Mouse (Mus musculus) left cerebral cortex, postnatal 25 days (tissue): ENCODE data around the gene Gm37240. TPM values are rescaled to one million over a fixed set of nuclear protein-coding genes. Genes with fewer than 3 reads are reported as not detected.

Source experiments
- DNase-seq, 2 experiments: peaks; one replicate each; pipeline ENCODE4 v3.0.0; 2022; ENCODE audit warnings: low spot score in 2 of 2, mixed read lengths in 1 of 2
- intact Hi-C: fragments of 180-260 bp; cut with DNase I; formaldehyde crosslinking; loops from one replicate; pipeline ENCODE4 v1.15.1; 2025
- total RNA-seq, 2 experiments: library from RNA; stranded (reverse); gene quantifications; 2 replicates each; pipeline ENCODE4 v1.2.3; 2021

The Gm37240 gene
- total RNA-seq, 2 experiments from 2014 or later = 0.69 to 2.2 TPM

DNA sequence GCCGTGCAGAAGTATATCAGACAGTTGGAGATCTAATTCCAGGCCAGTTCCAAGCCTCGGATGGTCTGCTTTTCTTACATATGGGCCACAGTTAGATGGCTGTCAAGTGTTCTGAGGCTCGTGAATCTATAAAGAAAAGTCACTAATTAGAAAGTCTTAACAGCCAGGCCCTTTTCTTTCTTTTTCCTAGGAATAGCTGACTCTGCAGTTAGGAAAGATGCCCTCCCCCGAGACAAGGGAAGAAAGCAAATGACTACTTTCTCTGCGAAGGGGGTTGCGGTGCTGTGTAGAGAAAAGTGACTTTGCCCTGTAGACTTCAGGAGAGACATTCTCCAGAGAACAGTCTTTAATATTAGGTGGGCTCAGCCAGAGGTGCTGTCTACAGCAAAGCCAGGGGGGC lies 399.9 kb downstream of the Gm37240 start:
- intact Hi-C loops = no loop called here
- no peak for DNase-seq

DNA sequence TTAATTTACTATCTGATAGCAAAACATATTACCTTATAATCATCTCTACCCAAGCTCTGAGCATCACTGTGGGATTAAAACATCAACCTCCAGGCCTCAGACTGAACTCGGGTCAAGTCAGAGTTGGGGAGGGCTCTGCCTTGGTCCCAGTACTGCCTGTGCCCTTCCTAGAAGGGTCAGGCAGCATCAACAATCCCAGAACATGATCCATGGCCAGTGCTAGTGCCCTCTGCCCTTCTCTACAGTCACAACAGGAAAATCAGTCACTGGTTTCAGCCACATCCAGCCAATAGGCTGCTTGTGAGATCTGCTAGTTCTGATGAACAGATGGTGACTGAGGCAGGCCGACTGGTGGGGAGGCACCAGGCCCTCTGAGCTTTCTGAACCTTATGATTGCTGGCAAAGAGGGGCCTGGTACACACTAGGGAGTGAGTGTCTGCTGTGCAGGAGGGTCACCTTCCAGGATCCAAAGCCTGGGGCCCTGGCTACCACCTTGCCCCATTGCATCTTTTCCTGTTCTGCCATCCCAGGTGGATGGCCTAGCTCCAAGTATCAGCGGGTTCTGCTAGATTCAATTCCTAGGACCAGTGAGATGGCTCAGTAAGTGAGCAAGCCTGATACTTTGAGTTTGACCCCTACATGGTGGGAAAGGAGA lies 401.7 kb downstream of the Gm37240 start:
- intact Hi-C loops = no loop called here
- no peak for DNase-seq

DNA sequence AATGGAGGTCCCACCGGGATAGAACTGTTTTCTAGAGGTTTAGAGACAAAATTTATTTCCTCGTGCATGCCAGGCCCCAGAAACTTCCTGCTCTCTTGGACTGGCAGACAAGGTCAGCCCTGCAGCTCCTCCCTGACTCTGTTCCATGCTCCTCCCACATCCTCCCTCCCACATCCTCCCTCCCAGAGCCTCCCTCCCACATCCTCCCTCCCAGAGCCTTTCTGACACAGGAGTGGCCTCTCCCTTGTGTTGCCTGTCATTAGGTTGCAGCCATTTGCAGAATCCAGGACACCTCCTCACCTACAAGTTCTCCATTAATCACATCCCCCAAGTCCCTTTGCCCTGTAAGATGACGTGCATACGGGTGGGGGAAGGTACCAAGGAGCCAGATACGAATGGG lies 404.7 kb downstream of the Gm37240 start:
- DNase-seq = no peak

GRCm38 (mm10) chr3:85480638-85481037 lies 406.7 kb downstream of the Gm37240 start:
- intact Hi-C loops = no loop called here
- DNase-seq = no peak

More for the DNA sequence above, 404.7 kb downstream of the Gm37240 start:
- intact Hi-C loops = no loop called here

GRCm38 (mm10) chr3:85478731-85479130 lies 408.6 kb downstream of the Gm37240 start:
- intact Hi-C loops = no loop called here
- DNase-seq = no peak

DNA sequence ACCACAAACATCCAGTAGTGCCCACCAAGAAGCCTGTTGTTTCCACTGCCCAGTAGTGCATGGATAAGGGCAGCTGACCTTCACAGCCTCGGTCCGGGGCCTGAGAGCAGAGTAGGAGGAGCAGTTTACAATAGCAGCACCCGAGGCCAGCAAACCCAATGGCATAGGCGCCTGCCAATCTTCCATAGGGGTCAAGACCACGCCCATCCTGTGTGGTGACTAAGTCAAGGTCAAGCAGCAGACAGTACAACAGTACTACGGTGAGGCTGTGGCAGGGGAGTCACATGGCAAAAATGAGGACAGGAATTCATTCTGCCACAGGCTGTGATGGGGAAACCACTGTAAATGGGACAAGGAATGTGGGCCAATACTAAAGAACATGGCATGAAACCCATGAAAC lies 417.6 kb downstream of the Gm37240 start:
- intact Hi-C loops = no loop called here

GRCm38 (mm10) chr3:85468995-85469394 lies 418.3 kb downstream of the Gm37240 start:
- intact Hi-C loops = no loop called here

More for the DNA sequence above, 417.6 kb downstream of the Gm37240 start:
- DNase-seq = no peak

GRCm38 (mm10) chr3:85465283-85466025 lies 421.9 kb downstream of the Gm37240 start:
- intact Hi-C loops = loop anchor here (1.0 to 2.0 kb wide), 5 partner anchors 25 to 155 kb away; no protein-coding TSS in a partner anchor
- DNase-seq = peak; percentile 88 to 98

More at GRCm38 (mm10) chr3:85468995-85469394, 418.3 kb downstream of the Gm37240 start:
- DNase-seq = no peak

- intact Hi-C loops = no loop called here
- no peak for DNase-seq
Observed at GRCm38 (mm10) chr3:85460021-85460420, 427.3 kb downstream of the Gm37240 start.

DNA sequence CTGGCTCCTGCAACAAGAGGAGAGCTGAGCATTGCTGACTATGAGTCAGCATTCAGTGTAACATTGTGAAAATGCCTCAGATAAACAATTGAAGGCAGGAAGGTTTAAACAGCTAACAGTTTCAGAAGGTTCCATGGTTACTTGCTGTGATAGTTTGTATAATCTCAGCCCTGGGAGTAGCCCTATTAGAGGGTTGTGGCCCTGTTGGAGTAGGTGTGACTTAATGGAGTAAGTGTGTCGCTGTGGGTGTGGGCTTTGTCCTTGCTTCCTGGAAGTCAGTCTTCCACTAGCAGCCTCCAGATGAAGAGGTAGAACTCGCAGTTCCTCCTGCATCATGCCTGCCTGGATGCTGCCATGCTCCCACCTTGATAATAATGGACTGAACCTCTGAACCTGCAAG lies 430.3 kb downstream of the Gm37240 start:
- intact Hi-C loops = no loop called here
- no peak for DNase-seq

DNA sequence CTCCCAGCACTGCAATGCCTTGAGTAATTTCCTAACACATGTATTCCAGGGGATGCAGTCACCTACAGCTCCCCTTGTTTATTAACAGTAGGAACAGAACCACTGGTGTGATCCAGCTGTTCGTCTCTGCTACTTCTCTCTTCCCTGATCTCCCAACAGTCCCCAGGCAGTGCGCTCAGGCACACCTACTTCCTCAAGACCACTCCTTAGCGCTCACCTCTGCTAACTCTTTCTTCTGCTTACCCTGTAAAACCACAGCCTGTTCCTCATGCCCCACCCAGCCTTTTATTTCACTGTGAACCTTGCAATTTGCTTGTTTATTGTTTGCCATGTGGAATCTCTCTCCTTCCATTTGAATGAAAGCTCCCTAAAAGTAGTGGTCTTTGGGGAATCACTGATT lies 431.9 kb downstream of the Gm37240 start:
- intact Hi-C loops = no loop called here
- DNase-seq = no peak

- intact Hi-C loops = no loop called here
- no peak for DNase-seq
Observed at GRCm38 (mm10) chr3:85454001-85454400, 433.3 kb downstream of the Gm37240 start.

DNA sequence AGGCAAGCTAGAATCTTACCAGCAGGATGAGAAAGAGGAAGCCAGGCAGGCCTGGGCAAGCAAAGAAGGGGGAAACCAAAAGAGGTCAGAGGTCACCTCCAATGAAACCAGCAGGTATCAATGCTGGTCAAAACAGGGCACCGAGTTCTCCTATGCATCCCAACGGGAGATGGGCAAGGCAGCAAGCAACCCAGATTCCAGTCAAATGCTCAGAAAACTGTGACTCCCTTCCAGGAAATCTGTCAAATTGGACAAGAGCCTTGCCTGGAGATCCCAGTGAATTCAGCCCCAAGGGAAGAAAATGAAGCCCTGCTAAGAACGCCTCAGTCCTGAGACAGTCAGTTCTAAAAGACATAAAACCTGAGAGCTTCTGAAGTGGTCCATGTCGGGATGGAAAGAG lies 437.9 kb downstream of the Gm37240 start:
- intact Hi-C loops = no loop called here
- peak in 1 of 2 experiments; percentile 45 for DNase-seq

GRCm38 (mm10) chr3:85442781-85443180 lies 444.5 kb downstream of the Gm37240 start:
- DNase-seq = peak in 1 of 2 experiments; percentile 74
- intact Hi-C loops = no loop called here

- intact Hi-C loops = no loop called here
- DNase-seq = peak in 1 of 2 experiments; percentile 46
Observed at GRCm38 (mm10) chr3:85442261-85442660, 445.1 kb downstream of the Gm37240 start.

- intact Hi-C loops = no loop called here
Observed at GRCm38 (mm10) chr3:85435406-85435805, 451.9 kb downstream of the Gm37240 start.

GRCm38 (mm10) chr3:85431208-85431607 lies 456.1 kb downstream of the Gm37240 start:
- intact Hi-C loops = no loop called here
- peak in 1 of 2 experiments; percentile 43 for DNase-seq

More at GRCm38 (mm10) chr3:85435406-85435805, 451.9 kb downstream of the Gm37240 start:
- DNase-seq = no peak

- intact Hi-C loops = no loop called here
- no peak for DNase-seq
Observed at GRCm38 (mm10) chr3:85423376-85423997, 463.8 kb downstream of the Gm37240 start.

- DNase-seq = peak; percentile 60 to 67
Observed at GRCm38 (mm10) chr3:85421403-85421802, 465.9 kb downstream of the Gm37240 start.

GRCm38 (mm10) chr3:85417663-85418062 lies 469.7 kb downstream of the Gm37240 start:
- intact Hi-C loops = no loop called here
- no peak for DNase-seq

More at GRCm38 (mm10) chr3:85421403-85421802, 465.9 kb downstream of the Gm37240 start:
- intact Hi-C loops = no loop called here
